8 mouse cellular contexts compared by ENCODE assay signal in the genomic region with DNA sequence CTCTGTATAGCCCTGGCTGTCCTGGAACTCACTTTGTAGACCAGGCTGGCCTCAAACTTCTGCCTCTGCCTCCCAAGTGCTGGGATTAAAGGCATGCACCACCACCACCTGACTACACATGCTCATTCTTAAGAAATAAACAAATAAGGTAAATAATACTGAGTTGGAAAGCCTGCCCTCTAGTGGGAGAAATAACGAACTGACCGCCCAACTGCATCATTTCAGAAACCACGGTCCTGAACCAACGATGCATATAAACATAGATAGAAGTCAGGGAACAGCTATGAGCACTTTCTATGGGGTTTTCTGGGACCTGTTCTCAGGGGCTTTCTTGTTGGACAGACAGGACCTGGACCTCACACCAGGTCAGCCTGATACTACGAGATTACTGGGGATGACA. TPM values are rescaled to one million over a fixed set of nuclear protein-coding genes. Genes with fewer than 3 reads are reported as not detected.
DNase-seq lines count a peak whose midpoint lies in the region; ATAC-seq and TF ChIP-seq lines count a peak whose summit lies in the region.

No protein-coding gene starts in this region.

- WGBS in heart, embryonic 11.5 days (ENCODE audit: insufficient replicate concordance), result 29% methylated on average over 5 of the region's 5 CpGs
- 25% methylated on average over 5 of the region's 5 CpGs for WGBS in kidney, postnatal 0 days

- H3K4me3 ChIP-seq in heart, embryonic 11.5 days (ENCODE audit: low read depth, low read length), result no peak overlapping the region
- H3K4me3 ChIP-seq in kidney, postnatal 0 days (replicated peaks; ENCODE audit: low read depth, low read length), result no peak overlapping the region

- peak; percentile 81 for TF ChIP-seq CTCF in kidney, postnatal 0 days (IDR thresholded peaks at IDR 0.05; ENCODE audit: low read depth)

- H3K9me3 ChIP-seq in heart, embryonic 11.5 days (replicated peaks; ENCODE audit: control insufficient read depth, low read length), result no peaks in the 10 kb centered on the region
- no peaks in the 10 kb centered on the region for H3K9me3 ChIP-seq in kidney, postnatal 0 days (replicated peaks; ENCODE audit: low read length)

- no peak overlapping the region for H3K9ac ChIP-seq in heart, embryonic 11.5 days (ENCODE audit: low read depth, low read length)
- no peak overlapping the region for H3K9ac ChIP-seq in kidney, postnatal 0 days (ENCODE audit: low read depth, low read length)

- no peak overlapping the region for H3K4me2 ChIP-seq in heart, embryonic 11.5 days
- no peak overlapping the region for H3K4me2 ChIP-seq in kidney, postnatal 0 days (ENCODE audit: low read length)

- peaks cover 12% of the 10 kb centered on the region for H3K4me1 ChIP-seq in heart, embryonic 11.5 days (ENCODE audit: control insufficient read depth, insufficient read depth, low read length)
- H3K4me1 ChIP-seq in kidney, postnatal 0 days (replicated peaks; ENCODE audit: insufficient read depth, low read length), result no peaks in the 10 kb centered on the region

- no peaks in the 10 kb centered on the region for H3K27me3 ChIP-seq in heart, embryonic 11.5 days (ENCODE audit: control insufficient read depth, insufficient read depth, low read length)
- H3K27me3 ChIP-seq in kidney, postnatal 0 days (ENCODE audit: insufficient read depth, low read length), result no peaks in the 10 kb centered on the region

- DNase-seq in heart, adult 11 months, result peak; percentile 89
- DNase-seq in thymus, postnatal 25 days, result peak; percentile 53
- no peak for DNase-seq in thymus, postnatal 36 days
- peak; percentile 47 for DNase-seq in cerebellum, adult 8-10 months
- DNase-seq in kidney, postnatal 0 days (ENCODE audit: low spot score), result peak; percentile 68
- DNase-seq in naive thymus-derived CD4-positive, alpha-beta T cell, adult 2 months (ENCODE audit: low read depth), result peak; percentile 81
- no peak for DNase-seq in urinary bladder, postnatal 10 days (ENCODE audit: low spot score)

- no peak overlapping the region for H3K27ac ChIP-seq in heart, embryonic 11.5 days (ENCODE audit: low read depth, low read length)
- H3K27ac ChIP-seq in kidney, postnatal 0 days, result no peak overlapping the region

- ATAC-seq in heart, embryonic 11.5 days (replicated peaks; ENCODE audit: insufficient number of reproducible peaks, low FRiP score, low TSS enrichment), result no peak
- no peak for ATAC-seq in kidney, postnatal 0 days (replicated peaks; ENCODE audit: low FRiP score, low read depth)

- no peaks in the 10 kb centered on the region for H3K36me3 ChIP-seq in heart, embryonic 11.5 days (ENCODE audit: control insufficient read depth, insufficient read depth, low read length)
- H3K36me3 ChIP-seq in kidney, postnatal 0 days (ENCODE audit: insufficient read depth, low read length), result no peaks in the 10 kb centered on the region

RNA-seq across cellular contexts. Expression of gene Rgcc, which starts 25.6 kb away (rescaled TPM):
- polyA plus RNA-seq in heart, embryonic 11.5 days (2014; fragmentation: Nextera tagmentation; extraction: Ambion mirVana), result 17.5 and 26.3 TPM in 2 replicates
- polyA plus RNA-seq in kidney, postnatal 0 days (2015; fragmentation: Nextera tagmentation; extraction: Ambion mirVana), result 60.1 and 70.7 TPM in 2 replicates

Comparison
In these comparisons a context has a peak if more than half of its experiments do, and no peak if none do; other contexts are left out.
1. DNase-seq: peak in heart, adult 11 months (single experiment), thymus, postnatal 25 days (single experiment), cerebellum, adult 8-10 months (single experiment), kidney, postnatal 0 days (single experiment) and naive thymus-derived CD4-positive, alpha-beta T cell, adult 2 months (single experiment); none in thymus, postnatal 36 days (0 of 2) and urinary bladder, postnatal 10 days (single experiment).